Mouse (Mus musculus) lung, adult 2 months (tissue): Measurements from ENCODE around the gene Pla2g15. TPM values are rescaled to one million over a fixed set of nuclear protein-coding genes. Genes with fewer than 3 reads are reported as not detected.

ENCODE experiments used
- DNase-seq: peaks from one replicate; pipeline ENCODE4 v3.0.0; 2022
- H3K4me1 ChIP-seq: fragments of 200-500 bp; 2 replicates; pipeline ENCODE4 v1.6.1; 2011; ENCODE audit warnings: low read length; ENCODE audit not compliant: control insufficient read depth, insufficient read depth
- H3K4me3 ChIP-seq: fragments of 200-500 bp; replicated peaks from 2 replicates; pipeline ENCODE3; 2011; ENCODE audit warnings: low read depth, mild to moderate bottlenecking, control low read depth, low read length; ENCODE audit errors: extremely low read depth
- CTCF ChIP-seq: fragments of 200-500 bp; IDR thresholded peaks from 2 replicates; pipeline ENCODE4 v1.5.1; 2011; ENCODE audit warnings: mild to moderate bottlenecking, low read length, control low read depth; ENCODE audit not compliant: insufficient read depth
- POLR2A ChIP-seq: fragments of 200-500 bp; IDR thresholded peaks from 2 replicates; pipeline ENCODE4 v1.6.1; 2011; ENCODE audit warnings: low read depth, mild to moderate bottlenecking, control low read depth, low read length, borderline replicate concordance; ENCODE audit errors: extremely low read depth
- WGBS: fragments of 180-500 bp; shearing (Covaris S2); methylation state at CpG from one replicate; pipeline ENCODE4 v1.1.7; 2018; 5-methylcytosine and 5-hydroxymethylcytosine counted together
- polyA plus RNA-seq: library from polyadenylated mRNA; depleted of rRNA; stranded (reverse); fragments of >200 nt; gene quantifications from 2 replicates; pipeline ENCODE4 v1.2.3, GENCODE M21; 2012

The Pla2g15 gene
- polyA plus RNA-seq, 1 experiment: 28.3 TPM

DNA sequence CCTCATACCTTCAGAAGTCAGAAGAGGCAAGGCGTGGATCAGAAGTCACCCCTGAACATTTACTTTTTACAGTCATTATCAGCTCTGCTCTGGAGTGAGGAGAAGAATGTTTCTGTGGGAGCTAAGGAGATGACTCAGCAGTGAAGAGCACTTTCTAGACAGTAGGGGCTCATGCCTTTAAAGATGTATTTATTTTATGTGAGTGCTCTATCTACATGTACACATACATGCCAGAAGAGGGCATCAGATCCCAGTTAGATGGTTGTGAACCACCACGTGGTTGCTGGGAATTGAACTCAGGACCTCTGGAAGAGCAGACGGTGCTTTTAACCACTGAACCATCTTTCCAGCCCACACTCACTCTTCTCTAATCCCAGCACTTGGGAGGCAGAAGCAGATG, 23.1 kb upstream of the Pla2g15 start:
- Histone ChIP-seq H3K4me3 (no peak overlapping the region), H3K4me1 (no peaks in the 10 kb centered on the region)
- 62% methylated on average over 3 of the region's 3 CpGs for WGBS
- TF ChIP-seq CTCF (no peak), POLR2A (no peak)
- DNase-seq: no peak

DNA sequence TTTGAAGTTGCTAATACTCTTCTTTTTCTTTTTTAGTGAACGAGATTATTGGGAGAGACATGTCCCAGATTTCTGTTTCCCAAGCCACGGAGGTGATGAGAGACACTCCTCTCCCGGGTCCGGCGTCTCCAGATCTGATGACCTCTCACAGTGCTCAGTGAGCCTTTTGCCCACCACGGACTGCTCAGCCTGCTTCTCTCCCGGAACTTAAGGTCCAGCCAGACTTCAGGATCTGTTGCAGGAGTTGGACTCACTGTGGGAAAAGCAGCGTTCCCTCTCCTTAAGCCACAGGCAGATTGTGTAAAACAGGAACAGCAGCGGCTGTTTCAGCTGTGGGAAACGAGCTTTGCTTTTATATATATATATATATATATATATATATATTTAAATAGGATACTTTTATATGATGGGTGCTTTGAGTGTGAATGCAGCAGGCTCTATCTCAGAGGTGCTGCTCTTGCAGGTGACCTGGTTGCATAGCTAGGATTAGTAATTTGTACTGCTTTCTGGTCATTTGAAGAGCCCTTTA, 22.3 kb upstream of the Pla2g15 start:
- DNase-seq: no peak

DNA sequence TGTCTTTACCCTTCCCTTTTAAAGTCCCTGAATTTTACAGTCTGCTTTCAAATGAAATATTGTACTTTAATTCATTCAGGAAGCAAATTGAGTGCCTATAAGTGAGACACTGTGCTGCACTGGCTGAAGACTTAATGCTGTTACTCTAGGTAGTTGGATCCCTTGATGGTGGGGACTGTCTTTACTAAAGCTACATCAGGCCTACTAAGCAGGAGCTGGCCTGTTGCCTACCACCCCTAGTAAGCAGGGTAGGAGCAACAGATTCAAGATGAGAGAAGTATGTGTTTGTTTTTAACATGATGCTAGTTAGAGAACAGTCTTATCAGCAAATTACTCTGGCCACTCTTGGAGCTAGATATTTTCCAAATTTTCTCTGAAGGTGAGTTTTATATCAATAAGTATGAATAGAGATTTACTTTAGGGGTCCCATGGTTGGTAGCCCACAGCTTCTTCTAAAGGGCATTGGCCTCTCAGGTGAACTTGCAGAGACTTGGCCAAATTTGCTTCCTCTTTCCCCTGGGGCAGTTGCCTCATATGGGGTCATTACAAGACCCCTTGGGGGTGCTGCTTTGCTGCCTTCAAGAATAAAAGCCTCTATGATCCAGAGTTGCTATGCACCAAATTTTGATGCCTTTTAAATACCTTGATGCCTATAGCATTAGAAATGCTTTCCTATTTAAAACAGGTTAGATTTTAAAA, 20.8 kb upstream of the Pla2g15 start:
- DNase-seq: no peak
- TF ChIP-seq POLR2A (no peak), CTCF (no peak)
- Histone ChIP-seq H3K4me3 (no peak overlapping the region), H3K4me1 (0 out of 2 replicates have a peak, but pooled peaks cover 5% of the 10 kb centered on the region)

More for the DNA sequence above, 22.3 kb upstream of the Pla2g15 start:
- TF ChIP-seq POLR2A (no peak), CTCF (no peak)
- no peak overlapping the region for H3K4me3 ChIP-seq
- WGBS: 85% methylated on average over 10 of the region's 10 CpGs
- H3K4me1 ChIP-seq: no peaks in the 10 kb centered on the region

DNA sequence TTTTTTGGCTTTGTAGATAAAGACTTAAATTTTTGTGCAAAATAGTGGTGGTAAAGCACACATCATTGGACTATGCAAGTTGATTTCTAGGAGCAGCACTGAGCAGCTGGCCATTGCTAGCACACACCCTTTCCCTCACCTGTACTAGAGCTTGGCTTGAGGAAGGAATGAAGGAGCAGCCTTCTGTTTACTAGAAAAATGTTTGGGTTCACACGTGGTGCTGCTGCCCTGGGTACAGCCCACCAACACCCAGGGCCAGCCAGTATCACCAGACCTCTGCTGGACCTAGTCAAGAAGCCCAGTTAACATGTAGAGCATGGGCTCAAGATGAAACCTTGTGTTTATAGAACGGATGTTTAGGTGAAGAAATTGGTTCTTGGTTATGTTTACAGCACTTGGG, 20.2 kb upstream of the Pla2g15 start:
- 0 out of 2 replicates have a peak, but pooled peaks cover 5% of the 10 kb centered on the region for H3K4me1 ChIP-seq
- no peak for TF ChIP-seq POLR2A
- no peak for TF ChIP-seq CTCF
- WGBS: 70% methylated on average over 2 of the region's 2 CpGs
- no peak for DNase-seq
- no peak overlapping the region for H3K4me3 ChIP-seq

DNA sequence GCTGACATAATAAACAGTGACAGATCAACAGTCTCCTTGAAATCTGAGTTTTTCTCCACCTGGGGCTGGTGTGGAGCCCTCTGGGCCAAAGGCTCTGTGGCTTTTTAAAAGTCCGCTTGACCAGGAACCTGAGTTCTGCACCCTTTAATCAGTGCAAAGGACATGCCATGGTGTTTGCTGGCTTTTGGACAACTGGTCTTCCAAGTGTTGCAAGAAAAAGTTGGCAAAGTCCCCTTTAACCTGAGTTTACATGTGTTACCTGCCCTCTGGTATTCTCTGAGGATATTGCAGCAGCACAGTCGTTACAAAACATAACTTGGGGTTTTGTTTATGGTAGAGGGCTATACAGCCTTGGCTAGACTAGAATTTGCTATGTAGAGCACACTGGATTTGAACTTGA, 19.7 kb upstream of the Pla2g15 start:
- no peak for TF ChIP-seq POLR2A
- no peak for TF ChIP-seq CTCF
- 65% methylated on average over 2 of the region's 2 CpGs for WGBS
- 0 out of 2 replicates have a peak, but pooled peaks cover 5% of the 10 kb centered on the region for H3K4me1 ChIP-seq
- DNase-seq: no peak
- no peak overlapping the region for H3K4me3 ChIP-seq

DNA sequence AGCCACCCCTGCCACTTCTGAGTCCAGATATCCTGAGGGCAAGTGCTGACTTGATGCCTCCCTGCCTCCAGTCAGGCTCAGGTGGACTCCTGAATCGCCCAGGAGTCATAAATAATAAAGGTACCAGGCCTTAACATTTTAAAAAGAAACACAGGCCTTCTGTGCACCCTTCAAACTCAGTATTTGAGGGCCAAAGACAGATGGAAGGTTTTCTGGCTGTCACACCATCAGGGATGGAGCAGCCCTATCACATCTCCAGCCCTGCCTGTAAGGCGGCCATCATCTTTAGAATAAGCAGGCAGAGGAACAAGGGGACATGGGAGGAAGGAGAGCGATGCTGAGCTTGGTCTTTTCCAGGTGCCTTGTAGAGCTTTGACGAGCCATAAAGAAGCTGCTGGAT, 19.2 kb upstream of the Pla2g15 start:
- no peak for DNase-seq
- no peak for TF ChIP-seq POLR2A
- TF ChIP-seq CTCF: no peak

DNA sequence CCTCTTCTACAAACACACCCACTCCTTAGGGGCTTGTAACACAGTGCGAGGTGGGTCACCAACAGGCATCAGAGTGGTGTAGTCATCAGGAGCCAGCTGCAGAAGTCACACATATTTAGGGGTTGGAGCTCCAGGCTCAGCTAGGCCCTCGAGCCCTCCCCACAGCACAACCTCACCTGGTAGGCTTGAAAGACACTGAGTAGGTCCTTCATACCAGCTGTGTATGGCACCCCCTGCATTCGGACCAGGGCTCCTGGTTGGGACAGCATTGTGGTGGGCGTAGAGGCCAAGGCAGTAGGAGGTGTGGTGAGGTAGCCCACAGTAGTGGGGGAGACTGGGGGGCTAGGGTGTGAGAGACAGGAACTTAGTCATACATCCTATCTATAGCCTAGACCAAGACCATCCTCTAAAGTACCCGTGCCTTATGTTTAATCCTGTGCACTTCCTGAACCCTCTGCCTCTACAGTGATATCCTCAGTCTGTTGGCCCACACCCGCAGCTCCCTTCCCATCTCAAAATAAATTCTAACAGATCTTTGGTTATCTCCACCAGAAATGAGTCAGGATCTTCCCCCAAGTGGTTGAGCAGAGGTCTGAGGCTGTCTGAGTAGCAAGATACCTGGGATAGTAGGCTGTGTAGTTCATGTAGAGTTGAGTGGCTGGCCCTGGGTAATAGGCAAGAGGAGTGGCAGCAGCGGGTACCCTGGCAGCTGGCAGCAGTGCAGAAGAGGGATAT, 18.5 kb upstream of the Pla2g15 start:
- WGBS: 85% methylated on average over 7 of the region's 7 CpGs
- Histone ChIP-seq H3K4me1 (0 out of 2 replicates have a peak, but pooled peaks cover 5% of the 10 kb centered on the region), H3K4me3 (no peak overlapping the region)
- TF ChIP-seq CTCF (no peak), POLR2A (no peak)
- DNase-seq: no peak

More for the DNA sequence above, 19.2 kb upstream of the Pla2g15 start:
- Histone ChIP-seq H3K4me1 (0 out of 2 replicates have a peak, but pooled peaks cover 5% of the 10 kb centered on the region), H3K4me3 (no peak overlapping the region)
- WGBS: 93% methylated on average over 4 of the region's 4 CpGs

DNA sequence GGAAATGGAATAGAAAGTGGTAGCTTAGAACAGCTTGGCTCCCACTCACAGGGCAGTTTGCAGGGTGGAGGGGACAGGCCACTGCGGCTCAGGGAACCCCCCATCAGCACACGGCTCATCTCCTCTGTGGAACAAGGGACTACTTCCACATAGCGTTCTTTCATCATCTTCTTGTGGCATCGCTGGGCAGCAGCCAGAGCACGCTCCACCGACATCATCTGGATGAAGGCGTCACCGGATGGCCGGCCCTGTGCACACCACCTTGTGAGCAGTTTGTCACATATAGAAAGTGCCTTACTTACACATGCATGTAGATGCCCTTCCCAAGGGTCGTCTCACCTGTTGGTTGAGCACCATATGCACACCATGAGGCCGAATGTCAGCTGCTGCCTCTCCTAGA, 17.8 kb upstream of the Pla2g15 start:
- TF ChIP-seq POLR2A: no peak
- TF ChIP-seq CTCF: no peak
- Histone ChIP-seq H3K4me1 (0 out of 2 replicates have a peak, but pooled peaks cover 5% of the 10 kb centered on the region), H3K4me3 (no peak overlapping the region)
- WGBS: 85% methylated on average over 11 of the region's 11 CpGs
- DNase-seq: no peak

DNA sequence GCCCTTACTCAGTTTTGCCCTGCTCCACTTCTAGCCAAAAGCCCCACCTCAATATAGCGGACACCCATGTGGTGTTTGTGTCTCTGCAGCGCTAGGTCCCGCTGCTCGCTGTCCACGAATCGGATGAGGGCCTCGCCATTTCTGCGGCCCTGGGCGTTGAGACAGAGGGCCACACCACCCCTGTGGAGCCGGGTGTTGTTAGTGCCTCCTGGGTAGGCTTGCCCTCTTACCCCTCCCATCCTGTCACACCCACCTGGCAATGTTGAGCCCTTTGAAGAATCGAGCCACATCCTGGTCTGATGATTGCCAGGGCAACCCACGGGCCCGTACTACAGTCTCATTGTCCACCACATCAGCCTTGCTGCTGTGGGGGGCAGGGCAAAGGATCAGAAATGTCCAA, 16.7 kb upstream of the Pla2g15 start:
- peaks cover 5% of the 10 kb centered on the region; the same call in 1 of the 2 replicates for H3K4me1 ChIP-seq
- DNase-seq: no peak
- WGBS: 48% methylated on average over 13 of the region's 13 CpGs
- H3K4me3 ChIP-seq: no peak overlapping the region
- no peak for TF ChIP-seq CTCF
- TF ChIP-seq POLR2A: no peak

DNA sequence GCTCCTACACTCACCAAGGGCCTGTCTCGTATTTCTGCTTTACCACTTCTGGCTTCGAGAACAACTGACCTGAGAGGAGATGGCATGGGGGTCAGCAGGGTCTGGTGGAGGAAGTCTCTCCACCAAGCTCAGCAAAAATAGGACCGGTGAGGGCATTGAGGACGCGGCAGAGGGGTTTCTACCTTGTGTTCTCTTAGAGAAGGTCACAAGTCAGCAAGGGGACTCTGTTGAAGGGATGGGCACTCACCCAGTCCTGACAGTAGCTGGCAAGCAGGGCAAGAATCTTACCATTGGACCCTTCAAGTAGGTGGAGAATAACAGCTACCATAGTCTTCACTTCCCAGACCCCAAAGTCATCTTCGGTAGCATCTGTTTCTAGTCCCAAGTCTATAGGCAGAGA, 16.3 kb upstream of the Pla2g15 start:
- no peak overlapping the region for H3K4me3 ChIP-seq
- peaks cover 7% of the 10 kb centered on the region; the same call in 1 of the 2 replicates for H3K4me1 ChIP-seq
- 67% methylated on average over 6 of the region's 6 CpGs for WGBS
- DNase-seq: no peak
- no peak for TF ChIP-seq CTCF
- no peak for TF ChIP-seq POLR2A
